In genomic region chr12:25387791-25388280, GRCm38 (mm10) we compare ENCODE assay signal across 23 mouse cellular contexts.
A peak's percentile ranks its signal among the peaks of the same experiment; 100 is the strongest.
DNase-seq lines count a peak whose midpoint lies in the region; ATAC-seq lines count a peak whose summit lies in the region.
"Had no signal": no experiment of that assay in that cellular context is flagged by ENCODE, and none has a peak within 500 bp of the region (broad histone marks: within the 10 kb centered on the region; RNA-seq: fewer than 3 reads in every experiment).

No protein-coding gene starts in this region.

- no peaks in the 10 kb centered on the region for H3K36me3 ChIP-seq in midbrain, embryonic 11.5 days (ENCODE audit: control insufficient read depth, insufficient read depth, low read length)
- no peaks in the 10 kb centered on the region for H3K36me3 ChIP-seq in midbrain, embryonic 16.5 days (ENCODE audit: control insufficient read depth, insufficient read depth, low read length)
- H3K36me3 ChIP-seq: forebrain, embryonic 10.5 days; hindbrain, embryonic 12.5 days; hindbrain, embryonic 15.5 days had no signal

- H3K4me3 ChIP-seq in midbrain, embryonic 11.5 days (ENCODE audit: low read depth, low read length), result no peak overlapping the region
- no peak overlapping the region for H3K4me3 ChIP-seq in midbrain, embryonic 16.5 days (ENCODE audit: low read depth, low read length)
- H3K4me3 ChIP-seq: forebrain, embryonic 10.5 days; forebrain, embryonic 13.5 days; hindbrain, embryonic 12.5 days; hindbrain, embryonic 15.5 days had no signal

- H3K4me1 ChIP-seq in midbrain, embryonic 11.5 days (ENCODE audit: control insufficient read depth, insufficient read depth, low read length), result no peaks in the 10 kb centered on the region
- no peaks in the 10 kb centered on the region for H3K4me1 ChIP-seq in midbrain, embryonic 16.5 days (ENCODE audit: control insufficient read depth, insufficient read depth, low read length)
- H3K4me1 ChIP-seq: forebrain, embryonic 13.5 days; hindbrain, embryonic 12.5 days; hindbrain, embryonic 15.5 days had no signal

- WGBS in midbrain, embryonic 11.5 days, result 62% methylated on average over 5 of the region's 5 CpGs
- WGBS in midbrain, embryonic 16.5 days, result 54% methylated on average over 5 of the region's 5 CpGs

- H3K4me2 ChIP-seq in midbrain, embryonic 11.5 days, result no peak overlapping the region
- H3K4me2 ChIP-seq in midbrain, embryonic 16.5 days (ENCODE audit: low read length), result no peak overlapping the region
- H3K4me2 ChIP-seq: forebrain, embryonic 13.5 days; heart, embryonic 11.5 days; hindbrain, embryonic 12.5 days; hindbrain, embryonic 15.5 days had no signal

- peak; percentile 24 for DNase-seq in adrenal gland, postnatal 14 days
- no peak for DNase-seq in adrenal gland, adult 8-10 months
- peak; percentile 11 for DNase-seq in embryo, embryonic 9.5 days (ENCODE audit: extremely low spot score)
- DNase-seq in embryo, embryonic 10.5 days (ENCODE audit: low spot score), result no peak
- peak; percentile 44 for DNase-seq in midbrain, embryonic 11.5 days (ENCODE audit: low spot score, missing footprints)
- DNase-seq in Muller cell, postnatal 12 days (ENCODE audit: inconsistent ontology term), result peak; percentile 12
- DNase-seq in spleen, adult 12 weeks (ENCODE audit: low spot score), result no peak
- DNase-seq: cerebellum, adult 11-12 months; cerebellum, adult 8-10 months; cerebellum, postnatal 10 days; cerebellum, postnatal 36 days; gastrocnemius, postnatal 10 days; gastrocnemius, postnatal 36 days; heart, postnatal 36 days; kidney, adult 2 months had no signal

- no peak overlapping the region for H3K27ac ChIP-seq in midbrain, embryonic 11.5 days (ENCODE audit: low read depth, low read length)
- no peak overlapping the region for H3K27ac ChIP-seq in midbrain, embryonic 16.5 days (ENCODE audit: low read length)
- H3K27ac ChIP-seq: forebrain, embryonic 10.5 days; forebrain, embryonic 13.5 days; hindbrain, embryonic 12.5 days; hindbrain, embryonic 15.5 days had no signal

- H3K9ac ChIP-seq in midbrain, embryonic 11.5 days (ENCODE audit: low read length), result no peak overlapping the region
- H3K9ac ChIP-seq in midbrain, embryonic 16.5 days (ENCODE audit: low read depth, low read length), result no peak overlapping the region
- H3K9ac ChIP-seq: forebrain, embryonic 13.5 days; hindbrain, embryonic 12.5 days; hindbrain, embryonic 15.5 days had no signal

- H3K27me3 ChIP-seq in midbrain, embryonic 11.5 days (ENCODE audit: control insufficient read depth, insufficient read depth, low read length), result no peaks in the 10 kb centered on the region
- H3K27me3 ChIP-seq in midbrain, embryonic 16.5 days (ENCODE audit: control insufficient read depth, insufficient read depth, low read depth, low read length), result no peaks in the 10 kb centered on the region
- H3K27me3 ChIP-seq: forebrain, embryonic 13.5 days; hindbrain, embryonic 12.5 days; hindbrain, embryonic 15.5 days; Patski had no signal

- ATAC-seq in midbrain, embryonic 11.5 days (ENCODE audit: low FRiP score), result no peak
- no peak for ATAC-seq in midbrain, embryonic 16.5 days
- ATAC-seq: forebrain, embryonic 13.5 days; forebrain, embryonic 16.5 days; Patski had no signal

- no peaks in the 10 kb centered on the region for H3K9me3 ChIP-seq in midbrain, embryonic 11.5 days (ENCODE audit: control insufficient read depth, low read length)
- H3K9me3 ChIP-seq in midbrain, embryonic 16.5 days (replicated peaks; ENCODE audit: control insufficient read depth, low read length, poor library complexity, severe bottlenecking), result no peaks in the 10 kb centered on the region
- H3K9me3 ChIP-seq: forebrain, embryonic 10.5 days; forebrain, embryonic 13.5 days; hindbrain, embryonic 12.5 days; hindbrain, embryonic 15.5 days had no signal

Comparison
In these comparisons a context has a peak if more than half of its experiments do, and no peak if none do; other contexts are left out.
1. DNase-seq: peak in adrenal gland, postnatal 14 days (single experiment), embryo, embryonic 9.5 days (single experiment), midbrain, embryonic 11.5 days (single experiment) and Muller cell, postnatal 12 days (single experiment); none in adrenal gland, adult 8-10 months (single experiment), embryo, embryonic 10.5 days (single experiment) and spleen, adult 12 weeks (single experiment).